Mouse (Mus musculus): Measurements from ENCODE around the gene Rapgef1. TPM values are rescaled to one million over a fixed set of nuclear protein-coding genes. Genes with fewer than 3 reads are reported as not detected.

Rapgef1 gene
- polyA plus RNA-seq, 2 experiments = 20.8 to 51.1 TPM

GRCm38 (mm10) chr2:29718581-29718980, 99.1 kb downstream of the Rapgef1 start:
- no peaks in the 10 kb centered on the region for H3K9me3 ChIP-seq (ENCODE audit: control insufficient read depth, low read length)
- H3K4me3 ChIP-seq (replicated peaks; ENCODE audit: low read length) = no peak overlapping the region
- TF ChIP-seq POLR2A (IDR thresholded peaks at IDR 0.05; ENCODE audit: borderline replicate concordance, extremely low read depth, insufficient read depth, insufficient read length) = no peak
- no peak overlapping the region for H3K4me2 ChIP-seq (replicated peaks; ENCODE audit: low read depth, low read length, severe bottlenecking)
- H3K9ac ChIP-seq (ENCODE audit: low read depth, low read length, severe bottlenecking) = no peak overlapping the region
- peaks cover 14% of the 10 kb centered on the region for H3K4me1 ChIP-seq (ENCODE audit: control insufficient read depth, insufficient read depth, low read length)
- no peaks in the 10 kb centered on the region for H3K27me3 ChIP-seq (ENCODE audit: control insufficient read depth, insufficient read depth, low read length)
- H3K27ac ChIP-seq (replicated peaks; ENCODE audit: low read depth, low read length) = no peak overlapping the region
- DNase-seq (ENCODE audit: low spot score) (no peak), ATAC-seq (ENCODE audit: low FRiP score, low read depth) (no peak)
- WGBS = 93% methylated on average over 5 of the region's 5 CpGs
- peaks cover 66% of the 10 kb centered on the region for H3K36me3 ChIP-seq (ENCODE audit: control insufficient read depth, insufficient read depth, low read length)

GRCm38 (mm10) chr2:29723132-29723531, 103.6 kb downstream of the Rapgef1 start:
- no peak overlapping the region for H3K4me2 ChIP-seq (replicated peaks; ENCODE audit: low read depth, low read length, severe bottlenecking)
- H3K4me1 ChIP-seq (ENCODE audit: control insufficient read depth, insufficient read depth, low read length) = no peaks in the 10 kb centered on the region
- H3K9ac ChIP-seq (ENCODE audit: low read depth, low read length, severe bottlenecking) = no peak overlapping the region
- no peak for DNase-seq (ENCODE audit: low spot score)
- 81% methylated on average over 3 of the region's 3 CpGs for WGBS
- no peaks in the 10 kb centered on the region for H3K9me3 ChIP-seq (ENCODE audit: control insufficient read depth, low read length)
- no peak overlapping the region for H3K4me3 ChIP-seq (replicated peaks; ENCODE audit: low read length)
- ATAC-seq (ENCODE audit: low FRiP score, low read depth) = no peak
- no peaks in the 10 kb centered on the region for H3K27me3 ChIP-seq (ENCODE audit: control insufficient read depth, insufficient read depth, low read length)
- no peak overlapping the region for H3K27ac ChIP-seq (replicated peaks; ENCODE audit: low read depth, low read length)
- H3K36me3 ChIP-seq (ENCODE audit: control insufficient read depth, insufficient read depth, low read length) = peaks cover 86% of the 10 kb centered on the region
- no peak for TF ChIP-seq POLR2A (IDR thresholded peaks at IDR 0.05; ENCODE audit: borderline replicate concordance, extremely low read depth, insufficient read depth, insufficient read length)

- Histone ChIP-seq H3K4me1 (ENCODE audit: control insufficient read depth, insufficient read depth, low read length) (no peaks in the 10 kb centered on the region), H3K27me3 (ENCODE audit: control insufficient read depth, insufficient read depth, low read length) (no peaks in the 10 kb centered on the region), H3K9ac (ENCODE audit: low read depth, low read length, severe bottlenecking) (no peak overlapping the region), H3K9me3 (ENCODE audit: control insufficient read depth, low read length) (no peaks in the 10 kb centered on the region), H3K4me2 (replicated peaks; ENCODE audit: low read depth, low read length, severe bottlenecking) (no peak overlapping the region), H3K4me3 (replicated peaks; ENCODE audit: low read length) (no peak overlapping the region), H3K27ac (replicated peaks; ENCODE audit: low read depth, low read length) (no peak overlapping the region), H3K36me3 (ENCODE audit: control insufficient read depth, insufficient read depth, low read length) (peaks cover 84% of the 10 kb centered on the region)
- WGBS = 77% methylated on average over 5 of the region's 5 CpGs
- TF ChIP-seq POLR2A (IDR thresholded peaks at IDR 0.05; ENCODE audit: borderline replicate concordance, extremely low read depth, insufficient read depth, insufficient read length) = no peak
- no peak for ATAC-seq (ENCODE audit: low FRiP score, low read depth)
- DNase-seq (ENCODE audit: low spot score) = no peak
Measured at GRCm38 (mm10) chr2:29724664-29725365, 105.3 kb downstream of the Rapgef1 start.

GRCm38 (mm10) chr2:29729500-29729899, 110.0 kb downstream of the Rapgef1 start:
- no peak overlapping the region for H3K4me3 ChIP-seq (replicated peaks; ENCODE audit: low read length)
- H3K27ac ChIP-seq (replicated peaks; ENCODE audit: low read depth, low read length) = no peak overlapping the region
- no peaks in the 10 kb centered on the region for H3K27me3 ChIP-seq (ENCODE audit: control insufficient read depth, insufficient read depth, low read length)
- no peaks in the 10 kb centered on the region for H3K9me3 ChIP-seq (ENCODE audit: control insufficient read depth, low read length)
- no peaks in the 10 kb centered on the region for H3K4me1 ChIP-seq (ENCODE audit: control insufficient read depth, insufficient read depth, low read length)
- WGBS = 54% methylated on average over 2 of the region's 2 CpGs
- TF ChIP-seq POLR2A (IDR thresholded peaks at IDR 0.05; ENCODE audit: borderline replicate concordance, extremely low read depth, insufficient read depth, insufficient read length) = no peak
- H3K9ac ChIP-seq (ENCODE audit: low read depth, low read length, severe bottlenecking) = no peak overlapping the region
- no peak overlapping the region for H3K4me2 ChIP-seq (replicated peaks; ENCODE audit: low read depth, low read length, severe bottlenecking)
- no peak for DNase-seq (ENCODE audit: low spot score)
- no peak for ATAC-seq (ENCODE audit: low FRiP score, low read depth)
- peaks cover 87% of the 10 kb centered on the region for H3K36me3 ChIP-seq (ENCODE audit: control insufficient read depth, insufficient read depth, low read length)

- no peak for ATAC-seq (ENCODE audit: low FRiP score, low read depth)
- no peak for DNase-seq (ENCODE audit: low spot score)
- H3K9ac ChIP-seq (ENCODE audit: low read depth, low read length, severe bottlenecking) = no peak overlapping the region
- no peaks in the 10 kb centered on the region for H3K4me1 ChIP-seq (ENCODE audit: control insufficient read depth, insufficient read depth, low read length)
- peaks cover 84% of the 10 kb centered on the region for H3K36me3 ChIP-seq (ENCODE audit: control insufficient read depth, insufficient read depth, low read length)
- no peaks in the 10 kb centered on the region for H3K9me3 ChIP-seq (ENCODE audit: control insufficient read depth, low read length)
- no peak overlapping the region for H3K4me2 ChIP-seq (replicated peaks; ENCODE audit: low read depth, low read length, severe bottlenecking)
- no peak overlapping the region for H3K4me3 ChIP-seq (replicated peaks; ENCODE audit: low read length)
- H3K27ac ChIP-seq (replicated peaks; ENCODE audit: low read depth, low read length) = no peak overlapping the region
- no peak for TF ChIP-seq POLR2A (IDR thresholded peaks at IDR 0.05; ENCODE audit: borderline replicate concordance, extremely low read depth, insufficient read depth, insufficient read length)
- H3K27me3 ChIP-seq (ENCODE audit: control insufficient read depth, insufficient read depth, low read length) = no peaks in the 10 kb centered on the region
- WGBS = 54% methylated on average over 3 of the region's 3 CpGs
Measured at GRCm38 (mm10) chr2:29731545-29731944, 112.0 kb downstream of the Rapgef1 start.
